9 mouse cellular contexts compared by ENCODE assay signal in the genomic region with DNA sequence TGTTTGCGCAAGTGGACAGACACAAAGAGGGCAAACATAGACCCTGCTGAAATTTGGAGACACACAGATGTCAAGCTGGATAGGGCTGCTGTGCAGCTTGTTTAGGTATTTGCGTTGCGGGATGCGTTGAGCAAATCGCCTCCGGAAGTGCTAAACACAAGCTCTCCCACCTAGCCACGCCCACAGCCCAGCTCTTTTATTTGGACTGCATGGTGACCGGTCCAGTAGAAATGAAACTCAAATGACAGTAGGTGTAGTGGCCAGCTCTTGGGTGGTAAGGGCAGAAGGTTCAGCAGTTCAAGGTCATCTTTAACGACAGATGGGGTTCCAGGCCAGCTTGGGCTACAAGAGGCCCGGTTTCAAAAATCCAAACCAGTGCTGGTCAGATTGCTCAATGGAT. TPM values are rescaled to one million over a fixed set of nuclear protein-coding genes. Genes with fewer than 3 reads are reported as not detected.
DNase-seq lines count a peak whose midpoint lies in the region; ATAC-seq lines count a peak whose summit lies in the region.
"Had no signal": no experiment of that assay in that cellular context is flagged by ENCODE, and none has a peak within 500 bp of the region (broad histone marks: within the 10 kb centered on the region; RNA-seq: fewer than 3 reads in every experiment).

No protein-coding gene starts in this region.

- no peaks in the 10 kb centered on the region for H3K9me3 ChIP-seq in forebrain, embryonic 11.5 days (ENCODE audit: control insufficient read depth, low read length)
- H3K9me3 ChIP-seq in forebrain, embryonic 16.5 days (ENCODE audit: control insufficient read depth, low read length), result no peaks in the 10 kb centered on the region
- no peaks in the 10 kb centered on the region for H3K9me3 ChIP-seq in neural tube, embryonic 11.5 days (ENCODE audit: control insufficient read depth, low read length)
- H3K9me3 ChIP-seq in limb, embryonic 15.5 days, result no peaks in the 10 kb centered on the region
- H3K9me3 ChIP-seq in stomach, embryonic 15.5 days, result no peaks in the 10 kb centered on the region

- no peaks in the 10 kb centered on the region for H3K36me3 ChIP-seq in forebrain, embryonic 11.5 days (ENCODE audit: control insufficient read depth, insufficient read depth, low read length)
- H3K36me3 ChIP-seq in forebrain, embryonic 16.5 days (ENCODE audit: control insufficient read depth, insufficient read depth), result no peaks in the 10 kb centered on the region
- no peaks in the 10 kb centered on the region for H3K36me3 ChIP-seq in neural tube, embryonic 11.5 days (ENCODE audit: control insufficient read depth, insufficient read depth, low read length)
- H3K36me3 ChIP-seq in limb, embryonic 15.5 days, result no peaks in the 10 kb centered on the region
- no peaks in the 10 kb centered on the region for H3K36me3 ChIP-seq in stomach, embryonic 15.5 days

- no peak for ATAC-seq in forebrain, embryonic 11.5 days (replicated peaks; ENCODE audit: low FRiP score)
- ATAC-seq in forebrain, embryonic 16.5 days, result no peak
- no peak for ATAC-seq in neural tube, embryonic 11.5 days (ENCODE audit: insufficient read depth, low FRiP score, low TSS enrichment)
- no peak for ATAC-seq in limb, embryonic 15.5 days (ENCODE audit: insufficient number of reproducible peaks, low FRiP score, low TSS enrichment, low read depth)
- no peak for ATAC-seq in stomach, embryonic 15.5 days (ENCODE audit: insufficient read depth, low FRiP score, low read depth)

- 0 out of 2 replicates have a peak overlapping the region, but pooled peaks have one; percentile 93 for H3K27ac ChIP-seq in forebrain, embryonic 11.5 days (ENCODE audit: low read depth, low read length)
- H3K27ac ChIP-seq in forebrain, embryonic 16.5 days (ENCODE audit: low read length), result no peak overlapping the region
- no peak overlapping the region for H3K27ac ChIP-seq in neural tube, embryonic 11.5 days (ENCODE audit: low read depth, low read length)
- H3K27ac ChIP-seq in limb, embryonic 15.5 days, result peak overlapping the region; percentile 98
- peak overlapping the region; percentile 98 for H3K27ac ChIP-seq in stomach, embryonic 15.5 days

- H3K9ac ChIP-seq in forebrain, embryonic 11.5 days (ENCODE audit: low read length), result peak overlapping the region; percentile 96; the same call in 1 of the 2 replicates
- H3K9ac ChIP-seq in forebrain, embryonic 16.5 days (replicated peaks; ENCODE audit: low read depth, low read length), result no peak overlapping the region
- peak overlapping the region; percentile 14; the same call in 1 of the 2 replicates for H3K9ac ChIP-seq in neural tube, embryonic 11.5 days (ENCODE audit: low read length)
- no peak overlapping the region for H3K9ac ChIP-seq in limb, embryonic 15.5 days
- no peak overlapping the region for H3K9ac ChIP-seq in stomach, embryonic 15.5 days

- peaks cover 24% of the 10 kb centered on the region; the same call in 1 of the 2 replicates for H3K4me1 ChIP-seq in forebrain, embryonic 11.5 days (replicated peaks; ENCODE audit: control insufficient read depth, insufficient read depth, low read length)
- H3K4me1 ChIP-seq in forebrain, embryonic 16.5 days (replicated peaks; ENCODE audit: control insufficient read depth, insufficient read depth, low read length), result peaks cover 30% of the 10 kb centered on the region
- H3K4me1 ChIP-seq in neural tube, embryonic 11.5 days (ENCODE audit: control insufficient read depth, insufficient read depth, low read length), result peaks cover 19% of the 10 kb centered on the region
- H3K4me1 ChIP-seq in limb, embryonic 15.5 days, result peaks cover 39% of the 10 kb centered on the region
- H3K4me1 ChIP-seq in stomach, embryonic 15.5 days, result peaks cover 21% of the 10 kb centered on the region

- H3K4me3 ChIP-seq in forebrain, embryonic 11.5 days (ENCODE audit: low read depth, low read length), result peak overlapping the region; percentile 93; the same call in 1 of the 2 replicates
- no peak overlapping the region for H3K4me3 ChIP-seq in forebrain, embryonic 16.5 days (replicated peaks; ENCODE audit: low read length)
- peak overlapping the region; percentile 80 for H3K4me3 ChIP-seq in neural tube, embryonic 11.5 days (ENCODE audit: low read depth, low read length)
- H3K4me3 ChIP-seq in limb, embryonic 15.5 days, result peak overlapping the region; percentile 92; the same call in 1 of the 2 replicates
- H3K4me3 ChIP-seq in stomach, embryonic 15.5 days (replicated peaks), result peak overlapping the region; percentile 75; the same call in 1 of the 2 replicates

- 15% methylated on average over 10 of the region's 10 CpGs for WGBS in forebrain, embryonic 11.5 days
- 30% methylated on average over 10 of the region's 10 CpGs for WGBS in forebrain, embryonic 16.5 days
- WGBS in neural tube, embryonic 11.5 days, result 19% methylated on average over 10 of the region's 10 CpGs
- 40% methylated on average over 10 of the region's 10 CpGs for WGBS in limb, embryonic 15.5 days
- 36% methylated on average over 10 of the region's 10 CpGs for WGBS in stomach, embryonic 15.5 days

- H3K27me3 ChIP-seq in forebrain, embryonic 11.5 days (ENCODE audit: control insufficient read depth, insufficient read depth, low read length), result peaks cover 2% of the 10 kb centered on the region; the same call in 1 of the 2 replicates
- 0 out of 2 replicates have a peak, but pooled peaks cover 6% of the 10 kb centered on the region for H3K27me3 ChIP-seq in forebrain, embryonic 16.5 days (replicated peaks; ENCODE audit: control insufficient read depth, insufficient read depth, low read length)
- H3K27me3 ChIP-seq in neural tube, embryonic 11.5 days (ENCODE audit: control insufficient read depth, insufficient read depth, low read length), result no peaks in the 10 kb centered on the region
- H3K27me3 ChIP-seq in limb, embryonic 15.5 days, result no peaks in the 10 kb centered on the region
- H3K27me3 ChIP-seq in stomach, embryonic 15.5 days (replicated peaks), result no peaks in the 10 kb centered on the region

- DNase-seq in forebrain, embryonic 11.5 days (ENCODE audit: low spot score), result no peak
- no peak for DNase-seq in neural tube, embryonic 11.5 days (ENCODE audit: low spot score)
- no peak for DNase-seq in neural tube, embryonic 10.5 days (ENCODE audit: extremely low spot score, low spot score)
- DNase-seq in frontal cortex, postnatal 10 days (ENCODE audit: low spot score in 2 of 2), result no peak
- DNase-seq in cerebellum, postnatal 14 days, result no peak
- DNase-seq: adrenal gland, postnatal 25 days had no signal

- peak overlapping the region; percentile 96; the same call in 1 of the 2 replicates for H3K4me2 ChIP-seq in forebrain, embryonic 11.5 days (ENCODE audit: low read depth, low read length, severe bottlenecking)
- H3K4me2 ChIP-seq in forebrain, embryonic 16.5 days (ENCODE audit: low read length), result no peak overlapping the region
- peak overlapping the region; percentile 93 for H3K4me2 ChIP-seq in neural tube, embryonic 11.5 days (ENCODE audit: low read depth)
- peak overlapping the region; percentile 83 for H3K4me2 ChIP-seq in limb, embryonic 15.5 days
- H3K4me2 ChIP-seq in stomach, embryonic 15.5 days, result peak overlapping the region; percentile 74

RNA-seq across cellular contexts. Expression of gene Foxp4, which starts 1.5 kb away (rescaled TPM):
- polyA plus RNA-seq in forebrain, embryonic 11.5 days (2014; fragmentation: Nextera tagmentation; extraction: Ambion mirVana), result 26.1 and 27.8 TPM in 2 replicates
- 29.1 and 29.6 TPM in 2 replicates for polyA plus RNA-seq in forebrain, embryonic 16.5 days (2015; fragmentation: Nextera tagmentation; extraction: Ambion mirVana)
- 34.5 and 35.8 TPM in 2 replicates for polyA plus RNA-seq in neural tube, embryonic 11.5 days (2014; fragmentation: Nextera tagmentation; extraction: Ambion mirVana)
- 18.2 and 22.4 TPM in 2 replicates for polyA plus RNA-seq in limb, embryonic 15.5 days (2015; fragmentation: Nextera tagmentation; extraction: Ambion mirVana)
- polyA plus RNA-seq in stomach, embryonic 15.5 days (2015; fragmentation: Nextera tagmentation; extraction: Ambion mirVana), result 25.0 and 30.9 TPM in 2 replicates

Comparison
In these comparisons a context has a peak if more than half of its experiments do, and no peak if none do; other contexts are left out.
1. H3K27ac ChIP-seq: peak in forebrain, embryonic 11.5 days (single experiment), limb, embryonic 15.5 days (single experiment) and stomach, embryonic 15.5 days (single experiment); none in forebrain, embryonic 16.5 days (single experiment) and neural tube, embryonic 11.5 days (single experiment).
2. H3K9ac ChIP-seq: peak in forebrain, embryonic 11.5 days (single experiment) and neural tube, embryonic 11.5 days (single experiment); none in forebrain, embryonic 16.5 days (single experiment), limb, embryonic 15.5 days (single experiment) and stomach, embryonic 15.5 days (single experiment).